Mouse (Mus musculus) intestine, postnatal 0 days (tissue): ENCODE measurements around the gene Grpel1. TPM values are rescaled to one million over a fixed set of nuclear protein-coding genes. Genes with fewer than 3 reads are reported as not detected.

Experiments used
- ATAC-seq: fragments of 200-750 bp; cut with Nextera tagmentation; 2 replicates; pipeline ENCODE4 v1.8.0; 2017; ENCODE audit warnings: mild to moderate bottlenecking, moderate TSS enrichment, moderate library complexity
- H3K27ac ChIP-seq: fragments of 300-500 bp; sonication (generic); 2 replicates; pipeline ENCODE4 v1.5.1; 2014; ENCODE audit warnings: mild to moderate bottlenecking, low read depth, low read length, moderate library complexity
- H3K27me3 ChIP-seq: fragments of 300-500 bp; sonication (generic); replicated peaks from 2 replicates; pipeline ENCODE4 v1.6.1; 2014; ENCODE audit warnings: low read length, mixed read lengths; ENCODE audit not compliant: control insufficient read depth, insufficient read depth
- H3K36me3 ChIP-seq: fragments of 300-500 bp; sonication (generic); 2 replicates; pipeline ENCODE4 v1.6.1; 2014; ENCODE audit warnings: mild to moderate bottlenecking, moderate library complexity; ENCODE audit not compliant: control insufficient read depth, insufficient read depth
- H3K4me1 ChIP-seq: fragments of 300-500 bp; sonication (generic); replicated peaks from 2 replicates; pipeline ENCODE4 v1.6.1; 2014; ENCODE audit warnings: antibody characterized with exemption, low read length, mixed read lengths; ENCODE audit not compliant: control insufficient read depth, insufficient read depth
- H3K4me2 ChIP-seq: fragments of 300-500 bp; sonication (generic); replicated peaks from 2 replicates; pipeline ENCODE4 v1.6.1; 2014; ENCODE audit warnings: low read depth, mild to moderate bottlenecking, moderate library complexity
- H3K4me3 ChIP-seq: fragments of 300-500 bp; sonication (generic); 2 replicates; pipeline ENCODE4 v1.5.1; 2014; ENCODE audit warnings: low read depth, low read length
- H3K9ac ChIP-seq: fragments of 300-500 bp; sonication (generic); 2 replicates; pipeline ENCODE4 v1.6.1; 2014; ENCODE audit warnings: mild to moderate bottlenecking, low read depth, low read length
- H3K9me3 ChIP-seq: fragments of 300-500 bp; sonication (generic); 2 replicates; pipeline ENCODE4 v1.6.1; 2016; ENCODE audit warnings: mixed run types; ENCODE audit not compliant: control insufficient read depth
- CTCF ChIP-seq: sonication (generic); IDR thresholded peaks from 2 replicates; pipeline ENCODE4 v1.5.1; 2016; ENCODE audit warnings: low read depth, mild to moderate bottlenecking, control low read depth, antibody characterized with exemption, moderate library complexity
- WGBS: fragments of 180-500 bp; shearing (Covaris S2); extraction: QIAGEN DNeasy Blood & Tissue Kit; methylation state at CpG from one replicate; pipeline ENCODE4 v1.1.7; 2014; 5-methylcytosine and 5-hydroxymethylcytosine counted together
- polyA plus RNA-seq: library from polyadenylated mRNA; unstranded; fragments of >200 nt; fragmentation: Nextera tagmentation; extraction: Ambion mirVana; gene quantifications from 2 replicates; pipeline ENCODE4 v1.2.1, GENCODE M21; 2015

The Grpel1 gene
- polyA plus RNA-seq, 1 experiment from 2014 or later = 48.8 TPM

GRCm38 (mm10) chr5:36429551-36429950 lies 35.2 kb upstream of the Grpel1 start:
- Histone ChIP-seq H3K27ac (no peak overlapping the region), H3K4me3 (no peak overlapping the region), H3K9me3 (no peaks in the 10 kb centered on the region), H3K27me3 (no peaks in the 10 kb centered on the region), H3K4me1 (no peaks in the 10 kb centered on the region), H3K36me3 (no peaks in the 10 kb centered on the region), H3K4me2 (no peak overlapping the region), H3K9ac (no peak overlapping the region)
- TF ChIP-seq CTCF = no peak
- WGBS = 87% methylated on average over 3 of the region's 3 CpGs
- ATAC-seq = no peak

GRCm38 (mm10) chr5:36431711-36432110 lies 33.1 kb upstream of the Grpel1 start:
- no peaks in the 10 kb centered on the region for H3K9me3 ChIP-seq
- 53% methylated on average over 2 of the region's 2 CpGs for WGBS
- H3K4me2 ChIP-seq = no peak overlapping the region
- H3K4me3 ChIP-seq = no peak overlapping the region
- no peaks in the 10 kb centered on the region for H3K4me1 ChIP-seq
- TF ChIP-seq CTCF = no peak
- H3K9ac ChIP-seq = no peak overlapping the region
- H3K36me3 ChIP-seq = no peaks in the 10 kb centered on the region
- H3K27me3 ChIP-seq = no peaks in the 10 kb centered on the region
- no peak overlapping the region for H3K27ac ChIP-seq
- ATAC-seq = no peak

- H3K27me3 ChIP-seq = no peaks in the 10 kb centered on the region
- H3K27ac ChIP-seq = no peak overlapping the region
- no peak overlapping the region for H3K4me2 ChIP-seq
- ATAC-seq = no peak
- WGBS = 73% methylated on average over 9 of the region's 9 CpGs
- H3K9ac ChIP-seq = no peak overlapping the region
- TF ChIP-seq CTCF = no peak
- no peaks in the 10 kb centered on the region for H3K9me3 ChIP-seq
- H3K4me1 ChIP-seq = no peaks in the 10 kb centered on the region
- H3K36me3 ChIP-seq = no peaks in the 10 kb centered on the region
- H3K4me3 ChIP-seq = no peak overlapping the region
Measured at GRCm38 (mm10) chr5:36434398-36434967, 30.3 kb upstream of the Grpel1 start.

- no peak for TF ChIP-seq CTCF
- Histone ChIP-seq H3K27ac (no peak overlapping the region), H3K27me3 (no peaks in the 10 kb centered on the region), H3K9ac (no peak overlapping the region), H3K9me3 (no peaks in the 10 kb centered on the region), H3K4me2 (no peak overlapping the region), H3K36me3 (no peaks in the 10 kb centered on the region), H3K4me1 (no peaks in the 10 kb centered on the region), H3K4me3 (no peak overlapping the region)
- no peak for ATAC-seq
- 65% methylated on average over 4 of the region's 4 CpGs for WGBS
Measured at GRCm38 (mm10) chr5:36436858-36437257, 27.9 kb upstream of the Grpel1 start.

GRCm38 (mm10) chr5:36440741-36441140 lies 24.1 kb upstream of the Grpel1 start:
- WGBS = 62% methylated on average over 3 of the region's 3 CpGs
- Histone ChIP-seq H3K9me3 (no peaks in the 10 kb centered on the region), H3K27ac (no peak overlapping the region), H3K27me3 (0 out of 2 replicates have a peak, but pooled peaks cover 2% of the 10 kb centered on the region), H3K36me3 (no peaks in the 10 kb centered on the region), H3K9ac (no peak overlapping the region), H3K4me3 (no peak overlapping the region), H3K4me2 (no peak overlapping the region), H3K4me1 (no peaks in the 10 kb centered on the region)
- no peak for TF ChIP-seq CTCF
- ATAC-seq = no peak

GRCm38 (mm10) chr5:36444611-36445010 lies 20.2 kb upstream of the Grpel1 start:
- Histone ChIP-seq H3K9ac (no peak overlapping the region), H3K36me3 (no peaks in the 10 kb centered on the region), H3K4me1 (no peaks in the 10 kb centered on the region), H3K4me3 (no peak overlapping the region), H3K9me3 (no peaks in the 10 kb centered on the region), H3K4me2 (no peak overlapping the region), H3K27me3 (0 out of 2 replicates have a peak, but pooled peaks cover 2% of the 10 kb centered on the region), H3K27ac (no peak overlapping the region)
- no peak for ATAC-seq
- no peak for TF ChIP-seq CTCF
- WGBS = 56% methylated on average over 4 of the region's 4 CpGs

GRCm38 (mm10) chr5:36445028-36445427 lies 19.8 kb upstream of the Grpel1 start:
- no peak for ATAC-seq
- no peak overlapping the region for H3K4me3 ChIP-seq
- no peak overlapping the region for H3K27ac ChIP-seq
- no peaks in the 10 kb centered on the region for H3K36me3 ChIP-seq
- no peak overlapping the region for H3K9ac ChIP-seq
- 0 out of 2 replicates have a peak, but pooled peaks cover 2% of the 10 kb centered on the region for H3K27me3 ChIP-seq
- no peaks in the 10 kb centered on the region for H3K4me1 ChIP-seq
- TF ChIP-seq CTCF = no peak
- H3K9me3 ChIP-seq = no peaks in the 10 kb centered on the region
- 32% methylated on average over 8 of the region's 8 CpGs for WGBS
- no peak overlapping the region for H3K4me2 ChIP-seq
